Mouse (Mus musculus): ENCODE measurements around the gene Dnttip2.
"Not testable (repeated sequence)": the region's sequence is repeated elsewhere in the genome, so short reads cannot be mapped to it uniquely, and the experiment has no call there.

The Dnttip2 gene

GRCm38 (mm10) chr3:122274241-122275024 lies at the start of gene Dnttip2:
Dnttip2 (plus strand) TSS chr3:122274388.
- DNase-seq (ENCODE audit: low spot score in 2 of 2): peak; percentile 85 to 93

DNA sequence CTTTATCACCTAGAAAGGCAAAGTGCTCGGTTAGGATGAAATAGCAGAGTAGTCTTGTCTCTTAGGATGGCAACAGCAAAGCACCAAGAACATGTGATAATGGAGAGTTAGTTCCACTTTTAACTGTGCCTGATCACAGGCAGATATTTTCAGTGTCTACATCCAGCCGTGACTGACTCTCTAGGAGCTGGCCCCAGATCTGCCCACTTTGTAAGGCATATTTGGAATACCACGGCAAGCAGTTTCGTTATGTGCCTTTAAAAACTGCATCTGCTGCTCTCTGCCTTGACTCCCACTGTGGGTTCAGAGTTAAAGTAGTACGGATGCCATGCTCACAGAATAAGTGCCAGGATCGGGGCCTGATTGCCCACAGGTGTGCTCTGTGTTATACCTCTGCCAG lies 47.2 kb upstream of the Dnttip2 start:
- DNase-seq (ENCODE audit: low spot score in 2 of 2): not testable (repeated sequence)

DNA sequence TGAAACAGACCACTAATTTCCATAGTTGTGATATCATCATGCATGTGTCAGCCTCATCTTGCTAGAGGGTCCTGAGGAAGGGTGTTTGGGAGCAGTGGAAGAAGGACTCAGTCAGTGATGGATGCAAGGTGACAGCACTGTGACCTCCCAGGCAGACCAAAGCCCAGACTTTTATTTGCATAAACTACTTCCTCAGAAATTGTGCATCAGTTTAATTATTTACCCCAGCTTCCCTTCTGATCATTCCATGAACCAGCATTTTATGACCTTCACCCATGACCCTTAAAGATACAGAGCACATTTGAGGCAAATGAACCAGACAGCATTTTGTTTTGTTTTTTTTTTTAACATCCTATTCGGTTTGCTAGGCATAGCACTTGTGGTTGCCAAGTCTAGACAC lies 38.4 kb upstream of the Dnttip2 start:
- DNase-seq (ENCODE audit: low spot score in 2 of 2): no peak

DNA sequence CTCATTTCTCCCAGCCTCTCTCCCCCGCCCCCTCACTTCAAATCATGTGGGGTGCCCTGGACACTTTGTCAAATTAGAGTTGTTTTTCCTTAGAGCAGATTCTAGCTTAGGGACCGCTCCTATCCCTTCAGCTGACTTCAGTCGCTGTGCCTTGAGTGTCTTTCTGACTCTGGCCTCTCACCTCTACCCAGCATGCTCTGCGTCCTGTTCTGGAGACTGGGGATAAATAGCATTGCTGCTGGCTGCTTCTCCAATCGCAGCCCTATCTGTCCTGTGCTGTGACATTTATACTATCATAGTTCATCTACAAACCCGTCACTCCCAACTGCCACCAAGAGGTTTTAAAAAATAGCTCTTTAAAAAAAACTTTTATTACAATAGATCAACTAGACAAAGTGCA lies 31.3 kb upstream of the Dnttip2 start:
- DNase-seq (ENCODE audit: low spot score in 2 of 2): no peak

- no peak for DNase-seq (ENCODE audit: low spot score in 2 of 2)
Measured at GRCm38 (mm10) chr3:122243416-122244167, 30.6 kb upstream of the Dnttip2 start.

- DNase-seq (ENCODE audit: low spot score in 2 of 2): no peak
Measured at GRCm38 (mm10) chr3:122244759-122245158, 29.4 kb upstream of the Dnttip2 start.

GRCm38 (mm10) chr3:122245215-122245877 lies 28.8 kb upstream of the Dnttip2 start, which contains the start of gene Gclm:
Gclm (plus strand) TSS chr3:122245557.
- DNase-seq (ENCODE audit: low spot score in 2 of 2): peak; percentile 93

- DNase-seq (ENCODE audit: low spot score in 2 of 2): peak; percentile 32 to 51
Measured at GRCm38 (mm10) chr3:122245878-122246332, 28.3 kb upstream of the Dnttip2 start.

DNA sequence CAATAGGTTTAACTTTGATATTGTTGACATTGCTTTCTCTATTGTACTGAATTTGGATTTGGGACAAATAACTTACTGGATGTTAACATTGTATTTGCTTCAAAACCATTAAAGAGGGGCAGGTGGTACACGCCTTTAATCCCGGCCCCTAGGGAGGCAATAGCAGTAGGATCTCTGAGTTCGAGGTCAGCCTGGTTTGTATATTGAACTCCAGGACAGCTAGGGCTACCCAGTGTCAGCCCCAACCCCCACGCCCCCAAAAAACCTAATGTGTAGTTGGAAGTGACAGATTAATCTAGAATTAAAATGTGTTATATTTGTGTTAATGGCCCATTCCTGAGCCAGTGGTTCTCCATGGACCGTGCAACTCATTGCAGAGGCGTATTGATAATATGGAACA lies 27.8 kb upstream of the Dnttip2 start:
- no peak for DNase-seq (ENCODE audit: low spot score in 2 of 2)

- no peak for DNase-seq (ENCODE audit: low spot score in 2 of 2)
Measured at GRCm38 (mm10) chr3:122246986-122247767, 27.0 kb upstream of the Dnttip2 start.

DNA sequence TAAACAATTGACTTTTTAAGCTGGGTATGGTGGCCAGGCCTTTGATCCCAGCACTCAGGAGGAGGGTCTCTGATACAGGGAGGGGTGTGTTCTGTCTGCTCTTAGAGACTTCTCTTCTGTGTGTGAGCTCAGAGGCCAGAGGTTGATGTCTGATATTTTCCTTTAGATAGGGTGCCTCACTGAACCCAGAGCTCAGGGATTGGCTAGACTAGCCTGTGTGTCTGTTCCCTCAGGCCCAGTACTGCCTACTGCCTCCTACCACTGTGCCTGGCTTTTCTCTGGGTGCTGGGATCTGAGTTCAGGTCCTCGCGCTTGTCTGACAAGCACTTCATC lies 26.5 kb upstream of the Dnttip2 start:
- DNase-seq (ENCODE audit: low spot score in 2 of 2): no peak

DNA sequence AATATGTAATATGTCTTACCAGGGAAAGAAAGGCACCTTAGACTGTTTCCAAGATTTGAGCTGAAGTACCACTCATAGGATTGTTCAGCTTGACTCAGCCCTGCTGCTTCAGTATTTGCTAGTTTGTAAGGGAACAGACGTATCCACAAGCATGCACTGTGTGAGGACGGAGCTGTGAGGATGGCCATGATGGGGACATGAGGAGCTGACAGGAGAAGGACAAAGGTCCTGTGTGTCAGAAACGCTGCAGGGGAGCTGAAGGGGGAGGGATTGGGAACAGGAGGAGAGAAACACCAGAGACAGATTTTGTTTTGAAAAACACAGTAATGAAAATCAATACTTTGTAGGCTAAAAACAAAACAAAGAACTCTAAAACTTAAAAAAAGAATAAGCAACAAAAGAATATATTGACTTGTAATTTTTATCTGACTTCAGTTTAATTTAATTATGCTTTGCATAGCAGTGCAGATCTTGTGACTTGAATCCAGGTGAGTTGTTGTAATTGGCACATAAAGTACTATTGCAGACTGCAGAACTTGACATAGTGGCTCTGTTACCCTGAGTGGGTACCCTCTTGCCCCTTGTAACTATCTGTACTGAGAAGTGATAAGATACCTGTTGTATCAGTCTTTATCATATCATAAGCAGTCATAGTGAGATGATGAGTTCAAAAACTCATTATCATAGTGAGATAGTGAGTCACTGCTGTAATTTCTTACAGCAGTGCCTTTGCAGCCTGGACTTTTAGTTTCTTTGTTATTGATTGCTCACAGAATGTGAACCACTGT lies 21.5 kb upstream of the Dnttip2 start:
- no peak for DNase-seq (ENCODE audit: low spot score in 2 of 2)

- not testable (repeated sequence) for DNase-seq (ENCODE audit: low spot score in 2 of 2)
Measured at GRCm38 (mm10) chr3:122254050-122254449, 20.1 kb upstream of the Dnttip2 start.

DNA sequence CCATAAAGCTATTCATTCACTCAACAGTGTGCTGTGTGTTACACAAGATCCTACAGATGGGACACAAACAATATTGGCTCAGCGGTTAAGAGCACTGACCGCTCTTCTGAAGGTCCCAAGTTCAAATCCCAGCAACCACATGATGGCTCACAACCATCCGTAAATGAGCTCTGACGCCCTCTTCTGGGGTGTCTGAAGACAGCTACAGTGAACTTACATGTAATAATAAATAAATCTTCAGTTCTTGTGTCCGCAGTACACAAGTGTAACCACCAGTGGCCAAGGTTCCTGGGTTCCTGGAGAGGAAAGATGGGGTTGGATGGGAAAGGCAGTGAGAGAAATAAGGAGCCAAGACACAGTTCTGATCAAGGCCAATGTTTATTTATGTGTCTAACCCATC lies 4.2 kb upstream of the Dnttip2 start:
- no peak for DNase-seq (ENCODE audit: low spot score in 2 of 2)

DNA sequence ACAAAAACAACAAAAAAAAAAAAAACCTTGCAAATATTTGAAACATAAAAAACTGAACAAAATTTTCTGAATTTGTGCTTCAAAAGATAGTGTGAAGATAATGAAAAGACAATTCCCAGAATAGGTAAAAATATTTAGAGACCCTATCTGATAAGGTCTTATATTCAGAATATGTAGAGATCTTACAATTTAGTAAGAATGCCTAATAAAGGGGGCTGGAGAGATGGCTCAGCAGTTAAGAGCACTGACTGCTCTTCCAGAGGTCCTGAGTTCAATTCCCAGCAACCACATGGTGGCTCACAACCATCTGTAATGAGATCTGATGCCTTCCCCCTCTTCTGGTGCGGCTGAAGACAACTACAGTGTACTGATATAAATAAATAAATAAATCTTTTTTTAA lies 1.6 kb upstream of the Dnttip2 start:
- not testable (repeated sequence) for DNase-seq (ENCODE audit: low spot score in 2 of 2)

GRCm38 (mm10) chr3:122273407-122274240 lies 564 bp upstream of the Dnttip2 start:
- DNase-seq (ENCODE audit: low spot score in 2 of 2): no peak

DNA sequence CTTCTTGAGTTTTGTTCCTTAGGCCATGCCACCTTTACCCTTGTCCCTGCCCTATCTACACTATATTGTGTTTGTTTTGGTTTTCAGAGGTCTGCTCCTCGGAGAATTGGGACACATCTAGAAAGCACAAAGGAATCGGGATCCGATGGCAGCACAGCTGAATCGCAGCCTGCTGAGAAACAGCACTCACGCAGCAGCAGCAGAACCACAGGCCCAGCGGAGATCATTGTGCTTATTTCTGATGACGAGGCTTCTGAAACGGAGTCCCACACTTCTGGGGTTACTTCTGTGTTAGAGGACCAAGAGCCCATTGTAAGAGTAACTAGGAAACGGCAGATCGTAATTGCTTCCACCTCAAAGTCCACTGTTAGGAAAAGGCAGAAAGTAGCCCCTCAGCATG lies 923 bp downstream of the Dnttip2 start:
- DNase-seq (ENCODE audit: low spot score in 2 of 2): no peak

DNA sequence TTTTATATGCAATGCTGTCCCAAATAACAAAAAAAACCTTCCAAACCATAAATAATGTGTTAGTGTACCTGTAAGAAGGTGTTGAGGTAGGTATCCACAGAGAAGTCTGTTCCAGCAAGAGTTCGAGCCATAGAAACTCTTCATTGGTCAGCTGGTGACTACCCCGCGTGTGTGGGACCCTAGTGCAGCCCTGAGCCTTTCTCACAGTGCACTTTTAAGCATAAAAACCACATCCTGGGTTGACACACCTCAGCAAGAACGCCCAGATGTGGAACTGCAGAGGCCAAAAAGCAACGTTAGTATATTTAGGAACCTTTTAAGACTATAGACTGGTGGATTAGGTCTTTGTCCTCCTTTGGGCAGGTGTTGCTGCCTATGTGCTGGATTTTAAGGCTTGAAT lies 13.0 kb downstream of the Dnttip2 start:
- DNase-seq (ENCODE audit: low spot score in 2 of 2): no peak

- DNase-seq (ENCODE audit: low spot score in 2 of 2): no peak
Measured at GRCm38 (mm10) chr3:122288613-122289195, 14.5 kb downstream of the Dnttip2 start.

- not testable (repeated sequence) for DNase-seq (ENCODE audit: low spot score in 2 of 2)
Measured at GRCm38 (mm10) chr3:122289344-122289743, 15.2 kb downstream of the Dnttip2 start.
